ENCODE assay signal across 9 mouse cellular contexts in genomic region chr14:76610429-76611378, GRCm38 (mm10). TPM values are rescaled to one million over a fixed set of nuclear protein-coding genes. Genes with fewer than 3 reads are reported as not detected.
DNase-seq lines count a peak whose midpoint lies in the region; ATAC-seq and TF ChIP-seq lines count a peak whose summit lies in the region.
"Had no signal": no experiment of that assay in that cellular context is flagged by ENCODE, and none has a peak within 500 bp of the region (broad histone marks: within the 10 kb centered on the region; RNA-seq: fewer than 3 reads in every experiment).

No protein-coding gene starts in this region.

- no peaks in the 10 kb centered on the region for H3K27me3 ChIP-seq in liver, postnatal 0 days (ENCODE audit: insufficient read depth, low read length)
- no peaks in the 10 kb centered on the region for H3K27me3 ChIP-seq in heart, embryonic 14.5 days (ENCODE audit: control insufficient read depth, insufficient read depth, low read length)

- TF ChIP-seq CTCF in liver, postnatal 0 days (IDR thresholded peaks at IDR 0.05; ENCODE audit: low read depth), result no peak

- H3K4me3 ChIP-seq in liver, postnatal 0 days (ENCODE audit: low read depth, low read length), result no peak overlapping the region
- no peak overlapping the region for H3K4me3 ChIP-seq in heart, embryonic 14.5 days (ENCODE audit: control insufficient read depth in 1 of 2, insufficient read depth in 1 of 2, low read depth in 1 of 2, low read length in 2 of 2)

- 31% methylated on average over 11 of the region's 11 CpGs for WGBS in liver, postnatal 0 days (ENCODE audit: insufficient replicate concordance)
- 29% methylated on average over 11 of the region's 11 CpGs for WGBS in heart, embryonic 14.5 days

- no peak for DNase-seq in liver, postnatal 0 days
- DNase-seq in liver, result no peak
- peak; percentile 71 to 82 for DNase-seq in cerebellum, postnatal 14 days
- peak; percentile 55 to 67 for DNase-seq in layer of hippocampus, postnatal 10 days (ENCODE audit: low spot score in 2 of 2)
- DNase-seq in right cerebral cortex, adult 2 months (ENCODE audit: low spot score in 2 of 2), result peak; percentile 73 to 74
- DNase-seq in urinary bladder, adult 2 months (ENCODE audit: low spot score), result no peak
- no peak for DNase-seq in adrenal gland, postnatal 10 days

- no peak overlapping the region for H3K9ac ChIP-seq in liver, postnatal 0 days (replicated peaks)
- no peak overlapping the region for H3K9ac ChIP-seq in heart, embryonic 14.5 days (ENCODE audit: low read length)

- ATAC-seq in liver, postnatal 0 days, result no peak
- ATAC-seq in heart, embryonic 14.5 days (ENCODE audit: insufficient number of reproducible peaks, insufficient read depth, low FRiP score, low read depth), result peak; percentile 79

- no peaks in the 10 kb centered on the region for H3K36me3 ChIP-seq in liver, postnatal 0 days (replicated peaks; ENCODE audit: insufficient read depth, low read length)
- H3K36me3 ChIP-seq in heart, embryonic 14.5 days (ENCODE audit: control insufficient read depth, insufficient read depth, low read length), result no peaks in the 10 kb centered on the region

- no peak for TF ChIP-seq EP300 in liver, postnatal 0 days (IDR thresholded peaks at IDR 0.05; ENCODE audit: low read depth)

- no peaks in the 10 kb centered on the region for H3K9me3 ChIP-seq in liver, postnatal 0 days (ENCODE audit: low read length)
- no peaks in the 10 kb centered on the region for H3K9me3 ChIP-seq in heart, embryonic 14.5 days (ENCODE audit: control insufficient read depth, low read length)

- peaks cover 19% of the 10 kb centered on the region for H3K4me1 ChIP-seq in liver, postnatal 0 days (ENCODE audit: insufficient read depth)
- peaks cover 7 to 17% of the 10 kb centered on the region in 2 experiments; a peak in 3 of 4 replicates for H3K4me1 ChIP-seq in heart, embryonic 14.5 days (ENCODE audit: control insufficient read depth in 2 of 2, insufficient read depth in 2 of 2, low read length in 2 of 2)

- H3K27ac ChIP-seq in liver, postnatal 0 days (ENCODE audit: low read depth), result no peak overlapping the region
- H3K27ac ChIP-seq in heart, embryonic 14.5 days (replicated peaks in 1 of 2; ENCODE audit: control insufficient read depth in 1 of 2, insufficient read depth in 1 of 2, low read depth in 2 of 2, low read length in 2 of 2), result peak overlapping the region; percentile 59 to 77
- H3K27ac ChIP-seq: macrophage had no signal

- H3K4me2 ChIP-seq in liver, postnatal 0 days (ENCODE audit: low read depth, low read length), result 0 out of 2 replicates have a peak overlapping the region, but pooled peaks have one; percentile 9
- peak overlapping the region; percentile 12; the same call in 1 of the 2 replicates for H3K4me2 ChIP-seq in heart, embryonic 14.5 days (ENCODE audit: low read length)

RNA-seq across cellular contexts. Expression of gene Serp2, which starts 54.0 kb away (rescaled TPM):
- 0.58 and 0.75 TPM in 2 replicates for polyA plus RNA-seq in liver, postnatal 0 days (2015; fragmentation: Nextera tagmentation; extraction: Ambion mirVana)
- polyA plus RNA-seq in heart, embryonic 14.5 days (2014; fragmentation: Nextera tagmentation; extraction: Ambion mirVana), result 9.2 and 9.5 TPM in 2 replicates
- 100 to 1,000 TPM; 150 to 175 TPM for total RNA-seq in layer of hippocampus, postnatal 10 days (2021)
- 2.9 and 4.1 TPM in 2 replicates for polyA plus RNA-seq in urinary bladder, adult 2 months (2012; rRNA removed)
- total RNA-seq in adrenal gland, postnatal 10 days (2021), result 1 to 10 TPM; 7.2 to 9.6 TPM
- polyA plus RNA-seq: macrophage had no signal

Comparison
In these comparisons a context has a peak if more than half of its experiments do, and no peak if none do; other contexts are left out.
1. DNase-seq: peak in cerebellum, postnatal 14 days (2 of 2), layer of hippocampus, postnatal 10 days (2 of 2) and right cerebral cortex, adult 2 months (2 of 2); none in liver, postnatal 0 days (single experiment), liver (single experiment), urinary bladder, adult 2 months (single experiment) and adrenal gland, postnatal 10 days (single experiment).